Mouse (Mus musculus) MEL (cell line): Measurements from ENCODE around the gene Slc25a23. TPM values are rescaled to one million over a fixed set of nuclear protein-coding genes. Genes with fewer than 3 reads are reported as not detected.

Source experiments
- DNase-seq: peaks from one replicate; pipeline ENCODE4 v3.0.0; 2011; ENCODE audit warnings: low read depth, low spot score
- H3K27ac ChIP-seq: 2 replicates; pipeline ENCODE4 v1.5.1; 2012; ENCODE audit warnings: low read depth, mild to moderate bottlenecking, control low read depth, low read length, moderate library complexity; ENCODE audit not compliant: control insufficient read depth
- H3K27me3 ChIP-seq, 2 experiments: fragments of 150-350 bp in 1 of 2; sonication (generic) in 1 of 2; 2 replicates each; pipeline ENCODE4 v1.6.1; 2012; ENCODE audit warnings: low read length in 2 of 2, mild to moderate bottlenecking in 2 of 2, improper control_type of control experiment in 1 of 2, moderate library complexity in 1 of 2; ENCODE audit not compliant: insufficient read depth in 2 of 2, control insufficient read depth in 1 of 2
- H3K36me3 ChIP-seq, 2 experiments: 2 replicates each; pipeline ENCODE4 v1.6.1; 2012 to 2014; ENCODE audit warnings: low read length in 2 of 2, improper control_type of control experiment in 1 of 2, inconsistent platforms in 1 of 2, mild to moderate bottlenecking in 1 of 2; ENCODE audit not compliant: insufficient read depth in 2 of 2, control insufficient read depth in 1 of 2
- H3K4me1 ChIP-seq, 2 experiments: fragments of 150-350 bp in 1 of 2; sonication (generic) in 1 of 2; 2 replicates each; pipeline ENCODE4 v1.6.1; 2012; ENCODE audit warnings: low read length in 2 of 2, improper control_type of control experiment in 1 of 2, mild to moderate bottlenecking in 1 of 2; ENCODE audit not compliant: insufficient read depth in 2 of 2, control insufficient read depth in 1 of 2
- H3K4me3 ChIP-seq, 2 experiments: fragments of 150-350 bp in 1 of 2; sonication (generic) in 1 of 2; 2 replicates each; pipeline ENCODE4 v1.5.1; 2012; ENCODE audit warnings: low read depth in 2 of 2, low read length in 2 of 2, mild to moderate bottlenecking in 2 of 2, moderate library complexity in 2 of 2, control low read depth in 1 of 2, improper control_type of control experiment in 1 of 2; ENCODE audit not compliant: control insufficient read depth in 1 of 2, insufficient read depth in 1 of 2
- H3K79me2 ChIP-seq: 2 replicates; pipeline ENCODE4 v1.6.1; 2012; ENCODE audit warnings: mild to moderate bottlenecking, low read length, moderate library complexity; ENCODE audit not compliant: control insufficient read depth, poor library complexity, insufficient read depth
- H3K9ac ChIP-seq: 2 replicates; pipeline ENCODE4 v1.6.1; 2012; ENCODE audit warnings: low read depth, mild to moderate bottlenecking, control low read depth, low read length, moderate library complexity; ENCODE audit not compliant: control insufficient read depth, poor library complexity, severe bottlenecking
- H3K9me3 ChIP-seq: fragments of 150-350 bp; sonication (generic); replicated peaks from 2 replicates; pipeline ENCODE4 v1.6.1; 2012; ENCODE audit warnings: mild to moderate bottlenecking, low read length, improper control_type of control experiment, moderate library complexity; ENCODE audit not compliant: insufficient read depth
- CHD1 ChIP-seq: IDR thresholded peaks from 2 replicates; pipeline ENCODE4 v1.6.1; 2012; ENCODE audit warnings: low read depth, mild to moderate bottlenecking, inconsistent platforms, low read length, improper control_type of control experiment
- CHD2 ChIP-seq: IDR thresholded peaks from 2 replicates; pipeline ENCODE4 v1.6.1; 2011; ENCODE audit warnings: low read length, improper control_type of control experiment
- CTCF ChIP-seq, 3 experiments: IDR thresholded peaks in 2 of 3; conservative IDR thresholded peaks in 1 of 3; 2 replicates each; pipeline ENCODE4 v1.5.1; 2011 to 2012; ENCODE audit warnings: low read length in 3 of 3, low read depth in 2 of 3, mild to moderate bottlenecking in 2 of 3, improper control_type of control experiment in 1 of 3, inconsistent platforms in 1 of 3, mixed read lengths in 1 of 3, moderate library complexity in 1 of 3; ENCODE audit not compliant: control insufficient read depth in 1 of 3, insufficient read depth in 1 of 3, poor library complexity in 1 of 3, severe bottlenecking in 1 of 3
- E2F4 ChIP-seq: IDR thresholded peaks from 2 replicates; pipeline ENCODE4 v1.6.1; 2011; ENCODE audit warnings: low read depth, low read length, improper control_type of control experiment, borderline replicate concordance
- ETS1 ChIP-seq: IDR thresholded peaks from 2 replicates; pipeline ENCODE4 v1.6.1; 2012; ENCODE audit warnings: low read depth, mild to moderate bottlenecking, inconsistent platforms, low read length, improper control_type of control experiment, moderate library complexity
- GABPA ChIP-seq: IDR thresholded peaks from 2 replicates; pipeline ENCODE4 v1.6.1; 2012; ENCODE audit warnings: low read depth, mild to moderate bottlenecking, inconsistent platforms, low read length, improper control_type of control experiment, moderate library complexity
- GATA1 ChIP-seq: IDR thresholded peaks from 2 replicates; pipeline ENCODE4 v1.6.1; 2011; ENCODE audit warnings: low read depth, low read length, improper control_type of control experiment
- HCFC1 ChIP-seq: IDR thresholded peaks from 2 replicates; pipeline ENCODE4 v1.6.1; 2012; ENCODE audit warnings: low read depth, mild to moderate bottlenecking, inconsistent platforms, low read length, improper control_type of control experiment, moderate library complexity
- JUND ChIP-seq: IDR thresholded peaks from 2 replicates; pipeline ENCODE4 v1.6.1; 2011; ENCODE audit warnings: low read depth, mild to moderate bottlenecking, improper control_type of control experiment, low read length
- KAT2A ChIP-seq: conservative IDR thresholded peaks from 2 replicates; pipeline ENCODE4 v1.6.1; 2012; ENCODE audit warnings: low read depth, low read length, improper control_type of control experiment, inconsistent platforms
- MAFK ChIP-seq: IDR thresholded peaks from 2 replicates; pipeline ENCODE4 v1.6.1; 2011; ENCODE audit warnings: low read depth, mild to moderate bottlenecking, low read length, improper control_type of control experiment, borderline replicate concordance
- MAZ ChIP-seq: IDR thresholded peaks from 2 replicates; pipeline ENCODE4 v1.6.1; 2012; ENCODE audit warnings: low read depth, mild to moderate bottlenecking, inconsistent platforms, low read length, improper control_type of control experiment
- MYC ChIP-seq: IDR thresholded peaks from 2 replicates; pipeline ENCODE4 v1.6.1; 2011; ENCODE audit warnings: low read depth, mild to moderate bottlenecking, low read length, improper control_type of control experiment, moderate library complexity
- NELFE ChIP-seq: IDR thresholded peaks from 2 replicates; pipeline ENCODE4 v1.6.1; 2011; ENCODE audit warnings: low read depth, low read length, improper control_type of control experiment
- NRF1 ChIP-seq: IDR thresholded peaks from 2 replicates; pipeline ENCODE4 v1.6.1; 2014; ENCODE audit warnings: low read depth, mild to moderate bottlenecking, inconsistent platforms, low read length, improper control_type of control experiment, moderate library complexity; ENCODE audit not compliant: poor library complexity, insufficient read depth, severe bottlenecking
- POLR2A ChIP-seq, 2 experiments: IDR thresholded peaks; 2 replicates each; pipeline ENCODE4 v1.6.1; 2011 to 2012; ENCODE audit warnings: low read length in 2 of 2, mild to moderate bottlenecking in 2 of 2, control low read depth in 1 of 2, improper control_type of control experiment in 1 of 2, low read depth in 1 of 2, moderate library complexity in 1 of 2; ENCODE audit not compliant: control insufficient read depth in 1 of 2, insufficient read depth in 1 of 2, poor library complexity in 1 of 2
- POLR2AphosphoS5 ChIP-seq: IDR thresholded peaks from 2 replicates; pipeline ENCODE4 v1.6.1; 2012; ENCODE audit warnings: low read depth, borderline replicate concordance, mild to moderate bottlenecking, inconsistent platforms, low read length, moderate library complexity, mixed read lengths
- SIN3A ChIP-seq: IDR thresholded peaks from 2 replicates; pipeline ENCODE4 v1.6.1; 2012; ENCODE audit warnings: low read length, improper control_type of control experiment, inconsistent platforms
- SMC3 ChIP-seq: IDR thresholded peaks from 2 replicates; pipeline ENCODE4 v1.6.1; 2011; ENCODE audit warnings: low read depth, low read length, improper control_type of control experiment
- TBP ChIP-seq: IDR thresholded peaks from 2 replicates; pipeline ENCODE4 v1.8.0; 2011; ENCODE audit warnings: low read depth, low read length, improper control_type of control experiment
- USF1 ChIP-seq: IDR thresholded peaks from 2 replicates; pipeline ENCODE4 v1.6.1; 2014; ENCODE audit warnings: low read depth, mild to moderate bottlenecking, inconsistent platforms, low read length, improper control_type of control experiment, moderate library complexity
- USF2 ChIP-seq, 2 experiments: IDR thresholded peaks; 2 replicates each; pipeline ENCODE4 v1.6.1; 2011 to 2012; ENCODE audit warnings: improper control_type of control experiment in 2 of 2, low read length in 2 of 2, borderline replicate concordance in 1 of 2, inconsistent platforms in 1 of 2, low read depth in 1 of 2, mild to moderate bottlenecking in 1 of 2; ENCODE audit not compliant: insufficient read depth in 1 of 2
- ZNF384 ChIP-seq: IDR thresholded peaks from 2 replicates; pipeline ENCODE4 v1.6.1; 2012; ENCODE audit warnings: low read depth, mild to moderate bottlenecking, inconsistent platforms, low read length, improper control_type of control experiment
- polyA plus RNA-seq, 2 experiments: library from polyadenylated mRNA; stranded (reverse) in 1 of 2; unstranded in 1 of 2; fragments of >175 nt in 1 of 2; fragments of >200 nt in 1 of 2; gene quantifications; 2 replicates each; pipeline versions ENCODE4 v1.2.1 to v1.2.4; 2012; ENCODE audit warnings: low replicate concordance in 2 of 2, low read depth in 1 of 2; ENCODE audit not compliant: insufficient read length in 2 of 2, insufficient read depth in 1 of 2, missing spikeins in 1 of 2
- total RNA-seq: library from RNA; depleted of rRNA; stranded (reverse); fragments of 300-350 nt; gene quantifications from 2 replicates; pipeline ENCODE4 v1.2.3, GENCODE M21; 2012

Slc25a23 gene
- total and polyA plus RNA-seq, 3 experiments = 4.9 to 60.8 TPM; not detected in 1

GRCm38 (mm10) chr17:57047406-57047805 is 12.3 kb downstream of the Slc25a23 start:
- peak; percentile 38 for DNase-seq
- TF ChIP-seq GATA1 (no peak), NELFE (no peak), CTCF (IDR thresholded peaks at IDR 0.05 in 2 of 3, conservative IDR thresholded peaks at IDR 0.05 in 1 of 3; ENCODE audit: control insufficient read depth in 1 of 3, insufficient read depth in 1 of 3, low read depth in 2 of 3, low read length in 3 of 3, poor library complexity in 1 of 3, severe bottlenecking in 1 of 3) (no peak), SMC3 (no peak), NRF1 (no peak), POLR2A (IDR thresholded peaks at IDR 0.05; ENCODE audit: control insufficient read depth in 1 of 2, insufficient read depth in 1 of 2, low read depth in 1 of 2, low read length in 2 of 2, poor library complexity in 1 of 2) (no peak), CHD1 (no peak), MAZ (no peak), MYC (no peak), E2F4 (no peak), ETS1 (no peak), POLR2AphosphoS5 (no peak)
- Histone ChIP-seq H3K9ac (no peak overlapping the region), H3K36me3 (peaks cover 0 to 3% of the 10 kb centered on the region in 2 experiments; a peak in 1 of 4 replicates), H3K27ac (no peak overlapping the region), H3K27me3 (no peaks in the 10 kb centered on the region), H3K79me2 (no peaks in the 10 kb centered on the region), H3K4me3 (no peak overlapping the region), H3K9me3 (no peaks in the 10 kb centered on the region), H3K4me1 (no peaks in the 10 kb centered on the region)

- Histone ChIP-seq H3K27me3 (no peaks in the 10 kb centered on the region), H3K79me2 (no peaks in the 10 kb centered on the region), H3K36me3 (peaks cover 0 to 4% of the 10 kb centered on the region in 2 experiments; a peak in 2 of 4 replicates), H3K9me3 (no peaks in the 10 kb centered on the region), H3K27ac (no peak within 1 kb of the TSS), H3K4me3 (no peak within 1 kb of the TSS), H3K4me1 (peaks cover 0 to 14% of the 10 kb centered on the region in 2 experiments; a peak in 2 of 4 replicates), H3K9ac (no peak within 1 kb of the TSS)
- no peak for DNase-seq
- TF ChIP-seq GABPA (no peak), USF2 (IDR thresholded peaks at IDR 0.05; ENCODE audit: borderline replicate concordance in 1 of 2, insufficient read depth in 1 of 2, low read depth in 1 of 2, low read length in 2 of 2) (no peak), USF1 (no peak), SIN3A (no peak), KAT2A (no peak), ZNF384 (no peak), MYC (no peak), TBP (no peak), HCFC1 (no peak), CHD2 (no peak), MAFK (no peak), JUND (no peak)
Measured at GRCm38 (mm10) chr17:57041554-57041953, 18.1 kb downstream of the Slc25a23 start, which contains the start of gene Slc25a41. Gene Slc25a41, minus strand, starts transcription at chr17:57041654.
